Mouse (Mus musculus): ENCODE measurements at regions not wholly inside any gene's neighbourhood (a gene's known extent, or its start where the extent isn't known, plus 50 kb on each side); places are given as distances from the start of the nearest gene placed in this dataset.

DNA sequence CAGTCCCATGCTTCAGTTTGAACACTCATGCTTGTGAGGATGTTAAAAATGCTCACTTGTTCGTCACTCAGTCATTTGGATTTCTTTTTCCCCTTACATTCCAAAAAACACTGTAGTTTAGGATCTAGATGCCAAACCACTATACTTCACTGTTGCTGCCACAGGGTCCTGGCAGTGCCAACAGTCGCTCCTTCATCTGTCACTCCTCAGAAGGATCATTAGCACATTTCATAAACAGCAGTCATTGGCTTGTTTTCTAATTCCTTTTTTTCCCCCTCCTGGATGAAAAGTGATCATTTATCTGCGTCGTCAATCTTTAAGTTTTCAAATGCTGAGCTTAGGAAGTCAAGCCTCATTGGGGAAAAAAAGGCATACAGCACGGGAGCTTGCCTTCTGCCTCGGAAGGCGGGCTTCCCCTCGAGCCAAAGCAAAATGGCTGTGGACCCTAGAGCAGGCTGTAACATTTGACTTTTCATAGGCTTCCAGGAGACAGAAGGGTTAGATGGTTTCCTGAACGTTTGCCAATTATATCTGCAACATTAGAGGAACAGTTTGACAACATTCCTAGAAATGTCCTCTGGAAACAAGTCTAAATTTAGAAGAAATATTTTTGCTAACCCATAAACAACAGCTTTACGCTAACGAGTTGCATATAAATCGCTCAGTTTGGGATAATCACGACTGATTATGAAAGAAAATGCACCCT is 95.6 kb upstream of the Fat1 start:
- no peak for ATAC-seq (ENCODE audit: insufficient number of reproducible peaks, low FRiP score)
- Histone ChIP-seq H3K4me2 (no peak overlapping the region), H3K27me3 (replicated peaks) (no peaks in the 10 kb centered on the region), H3K36me3 (no peaks in the 10 kb centered on the region), H3K9ac (no peak overlapping the region), H3K4me3 (no peak overlapping the region), H3K4me1 (replicated peaks) (no peaks in the 10 kb centered on the region), H3K27ac (ENCODE audit: poor library complexity, severe bottlenecking) (no peak overlapping the region), H3K9me3 (replicated peaks) (peaks cover 2% of the 10 kb centered on the region)
- 71% methylated on average over 13 of the region's 13 CpGs for WGBS

DNA sequence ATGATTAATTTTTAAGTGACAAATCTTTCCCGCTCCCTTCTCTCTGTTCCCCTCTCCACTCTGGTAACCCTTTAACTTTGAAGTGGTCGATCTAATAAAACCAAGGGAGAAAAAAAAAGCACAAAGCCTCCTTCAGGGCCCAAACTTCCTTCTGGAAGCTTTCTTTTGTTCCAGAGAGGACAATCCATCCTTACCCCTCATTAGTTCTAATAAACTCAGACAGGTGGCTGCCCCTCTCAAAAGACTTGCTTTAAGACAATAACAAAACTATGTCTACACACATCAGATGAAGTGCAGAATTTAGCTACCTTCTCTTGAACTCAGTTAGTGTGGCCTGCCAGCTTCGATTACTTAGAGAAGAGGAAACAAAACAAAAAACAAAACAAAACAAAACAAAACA is 94.6 kb upstream of the Fat1 start:
- Histone ChIP-seq H3K4me2 (no peak overlapping the region), H3K27me3 (replicated peaks) (no peaks in the 10 kb centered on the region), H3K4me1 (replicated peaks) (no peaks in the 10 kb centered on the region), H3K9ac (no peak overlapping the region), H3K36me3 (no peaks in the 10 kb centered on the region), H3K27ac (ENCODE audit: poor library complexity, severe bottlenecking) (no peak overlapping the region), H3K9me3 (replicated peaks) (peaks cover 5% of the 10 kb centered on the region), H3K4me3 (no peak overlapping the region)
- WGBS, result 77% methylated on average over 3 of the region's 3 CpGs
- ATAC-seq (ENCODE audit: insufficient number of reproducible peaks, low FRiP score), result no peak

- Histone ChIP-seq H3K27me3 (replicated peaks) (no peaks in the 10 kb centered on the region), H3K9ac (no peak overlapping the region), H3K27ac (ENCODE audit: poor library complexity, severe bottlenecking) (no peak overlapping the region), H3K4me1 (replicated peaks) (no peaks in the 10 kb centered on the region), H3K36me3 (no peaks in the 10 kb centered on the region), H3K4me3 (no peak overlapping the region), H3K9me3 (replicated peaks) (peaks cover 5% of the 10 kb centered on the region; the same call in 1 of the 2 replicates), H3K4me2 (no peak overlapping the region)
- 84% methylated on average over 1 of the region's 1 CpGs for WGBS
- ATAC-seq (ENCODE audit: insufficient number of reproducible peaks, low FRiP score), result no peak
These were observed 90.9 kb upstream of the Fat1 start for GRCm38 (mm10) chr8:44844362-44844761.

GRCm38 (mm10) chr8:44852223-44852622 is 83.0 kb upstream of the Fat1 start:
- Histone ChIP-seq H3K4me3 (no peak overlapping the region), H3K27ac (ENCODE audit: poor library complexity, severe bottlenecking) (no peak overlapping the region), H3K4me2 (no peak overlapping the region), H3K9ac (no peak overlapping the region), H3K36me3 (no peaks in the 10 kb centered on the region), H3K9me3 (replicated peaks) (no peaks in the 10 kb centered on the region), H3K4me1 (replicated peaks) (no peaks in the 10 kb centered on the region), H3K27me3 (replicated peaks) (no peaks in the 10 kb centered on the region)
- ATAC-seq (ENCODE audit: insufficient number of reproducible peaks, low FRiP score), result no peak
- WGBS, result 70% methylated on average over 4 of the region's 4 CpGs

DNA sequence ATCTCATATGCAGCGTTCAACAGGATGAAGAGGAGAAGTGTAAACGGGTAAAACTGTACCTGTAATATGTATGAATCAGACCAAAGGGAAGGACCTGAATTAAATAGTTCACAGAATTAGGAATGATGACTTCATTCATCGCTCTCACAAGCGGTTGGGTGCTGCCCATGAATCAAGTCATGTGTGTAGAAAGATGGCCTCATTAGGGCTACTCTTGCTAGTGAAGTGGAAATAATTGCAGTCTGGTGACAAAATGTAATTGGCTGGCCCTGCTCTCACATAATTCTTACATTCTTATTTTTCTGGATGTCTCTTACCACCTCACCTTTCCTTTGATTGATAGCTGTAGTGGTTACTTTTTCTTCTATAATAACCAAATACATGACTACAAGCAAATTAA is 80.1 kb upstream of the Fat1 start:
- no peaks in the 10 kb centered on the region for H3K27me3 ChIP-seq (replicated peaks)
- no peaks in the 10 kb centered on the region for H3K4me1 ChIP-seq (replicated peaks)
- H3K9ac ChIP-seq, result no peak overlapping the region
- 96% methylated on average over 4 of the region's 4 CpGs for WGBS
- H3K27ac ChIP-seq (ENCODE audit: poor library complexity, severe bottlenecking), result no peak overlapping the region
- ATAC-seq (ENCODE audit: insufficient number of reproducible peaks, low FRiP score), result no peak
- H3K9me3 ChIP-seq (replicated peaks), result no peaks in the 10 kb centered on the region
- no peak overlapping the region for H3K4me3 ChIP-seq
- H3K36me3 ChIP-seq, result no peaks in the 10 kb centered on the region
- no peak overlapping the region for H3K4me2 ChIP-seq

DNA sequence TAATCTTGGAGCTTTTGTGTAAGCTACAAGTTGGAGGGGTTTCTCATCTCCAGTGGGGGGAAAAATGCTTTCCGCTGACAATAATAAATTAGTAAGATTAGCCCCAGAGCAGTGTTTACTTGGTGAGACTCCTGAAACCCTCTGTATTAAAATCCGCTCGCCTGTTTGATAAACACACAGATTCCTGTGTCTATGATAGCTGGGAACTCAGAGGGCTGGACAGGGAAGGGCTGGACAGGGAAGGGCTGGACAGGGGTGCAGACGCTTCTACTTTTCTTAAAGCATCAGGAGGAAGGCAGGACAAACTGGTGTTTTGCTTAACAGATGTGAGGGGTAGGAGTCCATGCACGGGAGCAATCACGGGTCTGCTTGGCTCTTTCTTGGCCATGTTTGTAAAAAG is 68.0 kb upstream of the Fat1 start:
- no peak for ATAC-seq (ENCODE audit: insufficient number of reproducible peaks, low FRiP score)
- Histone ChIP-seq H3K9ac (no peak overlapping the region), H3K27ac (ENCODE audit: poor library complexity, severe bottlenecking) (no peak overlapping the region), H3K36me3 (no peaks in the 10 kb centered on the region), H3K4me2 (no peak overlapping the region), H3K4me3 (no peak overlapping the region), H3K27me3 (replicated peaks) (no peaks in the 10 kb centered on the region), H3K4me1 (replicated peaks) (no peaks in the 10 kb centered on the region), H3K9me3 (replicated peaks) (no peaks in the 10 kb centered on the region)
- 56% methylated on average over 6 of the region's 6 CpGs for WGBS

GRCm38 (mm10) chr8:44867666-44868065 is 67.6 kb upstream of the Fat1 start:
- Histone ChIP-seq H3K9me3 (replicated peaks) (no peaks in the 10 kb centered on the region), H3K9ac (no peak overlapping the region), H3K27ac (ENCODE audit: poor library complexity, severe bottlenecking) (no peak overlapping the region), H3K4me1 (replicated peaks) (no peaks in the 10 kb centered on the region), H3K36me3 (no peaks in the 10 kb centered on the region), H3K27me3 (replicated peaks) (no peaks in the 10 kb centered on the region), H3K4me3 (no peak overlapping the region), H3K4me2 (no peak overlapping the region)
- no peak for ATAC-seq (ENCODE audit: insufficient number of reproducible peaks, low FRiP score)
- WGBS, result 75% methylated on average over 5 of the region's 5 CpGs

DNA sequence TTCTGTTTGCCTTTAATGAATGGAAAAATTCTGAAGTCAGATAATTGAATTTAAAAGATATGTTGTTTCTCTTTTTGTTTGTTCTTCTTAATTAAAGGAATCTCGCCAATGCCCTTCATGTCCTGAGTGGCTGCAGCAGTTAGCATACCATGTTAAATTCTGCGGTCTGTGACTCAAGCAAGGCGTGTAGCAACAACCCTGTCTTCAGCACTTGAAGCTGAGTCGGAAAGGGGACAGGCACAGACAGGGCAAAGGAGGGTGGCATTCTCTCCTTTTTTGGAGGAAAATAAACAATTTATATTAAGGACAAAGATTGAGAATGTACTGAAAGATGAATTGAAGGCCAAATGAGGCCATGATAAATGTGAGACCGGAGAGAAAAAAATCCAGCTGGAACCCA is 58.2 kb upstream of the Fat1 start:
- no peak overlapping the region for H3K4me2 ChIP-seq
- no peak for ATAC-seq (ENCODE audit: insufficient number of reproducible peaks, low FRiP score)
- WGBS, result 49% methylated on average over 5 of the region's 5 CpGs

GRCm38 (mm10) chr8:44878208-44878607 is 57.0 kb upstream of the Fat1 start:
- Histone ChIP-seq H3K4me3 (no peak overlapping the region), H3K27ac (ENCODE audit: poor library complexity, severe bottlenecking) (no peak overlapping the region), H3K4me1 (replicated peaks) (no peaks in the 10 kb centered on the region; the same call in 1 of the 2 replicates), H3K9ac (no peak overlapping the region), H3K9me3 (replicated peaks) (no peaks in the 10 kb centered on the region), H3K36me3 (no peaks in the 10 kb centered on the region), H3K4me2 (no peak overlapping the region), H3K27me3 (replicated peaks) (no peaks in the 10 kb centered on the region)
- no peak for ATAC-seq (ENCODE audit: insufficient number of reproducible peaks, low FRiP score)
- WGBS, result 57% methylated on average over 3 of the region's 3 CpGs

More for the DNA sequence above, 58.2 kb upstream of the Fat1 start:
- Histone ChIP-seq H3K4me3 (no peak overlapping the region), H3K27ac (ENCODE audit: poor library complexity, severe bottlenecking) (no peak overlapping the region), H3K4me1 (replicated peaks) (no peaks in the 10 kb centered on the region; the same call in 1 of the 2 replicates), H3K36me3 (no peaks in the 10 kb centered on the region), H3K9me3 (replicated peaks) (no peaks in the 10 kb centered on the region), H3K9ac (no peak overlapping the region), H3K27me3 (replicated peaks) (no peaks in the 10 kb centered on the region)

DNA sequence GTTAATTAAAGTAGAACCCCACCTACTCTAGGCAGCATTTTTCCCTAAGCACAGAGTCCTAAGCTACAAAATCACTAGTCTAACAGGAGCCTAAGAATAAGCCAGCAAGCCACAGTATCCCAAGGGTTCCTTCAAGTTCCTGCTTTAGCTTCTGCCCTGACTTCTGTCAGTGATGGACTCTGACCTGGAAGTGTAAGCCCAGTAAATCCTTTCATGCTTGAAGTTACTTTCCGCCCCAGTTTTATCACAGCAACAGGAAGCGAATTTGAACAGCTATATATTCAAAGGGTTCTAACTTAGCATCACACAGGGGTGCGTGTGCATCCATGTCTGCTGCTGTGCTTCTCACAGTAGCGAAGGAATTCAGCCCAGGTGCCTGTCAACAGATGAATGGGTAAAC is 56.1 kb upstream of the Fat1 start:
- no peak overlapping the region for H3K4me3 ChIP-seq
- WGBS, result 74% methylated on average over 4 of the region's 4 CpGs
- no peaks in the 10 kb centered on the region for H3K27me3 ChIP-seq (replicated peaks)
- no peak overlapping the region for H3K27ac ChIP-seq (ENCODE audit: poor library complexity, severe bottlenecking)
- ATAC-seq (ENCODE audit: insufficient number of reproducible peaks, low FRiP score), result no peak
- H3K4me2 ChIP-seq, result no peak overlapping the region
- no peaks in the 10 kb centered on the region for H3K9me3 ChIP-seq (replicated peaks)
- no peaks in the 10 kb centered on the region for H3K36me3 ChIP-seq
- no peaks in the 10 kb centered on the region; the same call in 1 of the 2 replicates for H3K4me1 ChIP-seq (replicated peaks)
- no peak overlapping the region for H3K9ac ChIP-seq

DNA sequence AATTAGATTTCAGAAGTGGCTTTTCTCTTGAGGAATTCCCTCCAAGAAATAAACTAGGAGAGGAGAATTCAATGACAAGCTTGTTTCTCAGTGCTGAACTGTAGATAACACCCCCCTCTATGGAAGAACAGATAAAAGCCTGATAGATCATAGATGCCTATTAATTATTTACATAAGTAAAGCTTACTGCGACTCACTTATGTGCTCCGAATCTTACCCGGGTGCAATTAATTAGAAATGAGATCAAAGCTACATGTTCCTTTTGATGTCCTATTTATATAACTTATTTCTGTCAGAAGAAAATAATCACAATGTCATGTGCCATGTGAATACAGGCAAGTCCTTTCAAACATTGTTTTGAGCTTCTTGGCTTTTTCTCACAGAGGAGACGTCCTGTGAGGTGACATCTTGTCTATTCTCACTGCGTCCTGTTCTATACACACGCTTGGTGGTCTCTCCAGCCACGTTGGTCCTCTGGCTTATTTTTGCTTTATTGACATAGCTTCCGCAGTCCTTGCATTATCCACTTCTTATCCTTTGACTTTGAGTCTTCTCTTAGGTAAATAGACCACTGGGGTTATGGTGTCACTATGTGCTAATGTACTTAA is 50.7 kb upstream of the Fat1 start:
- Histone ChIP-seq H3K27me3 (replicated peaks) (no peaks in the 10 kb centered on the region), H3K4me1 (replicated peaks) (no peaks in the 10 kb centered on the region), H3K4me2 (no peak overlapping the region), H3K36me3 (no peaks in the 10 kb centered on the region), H3K27ac (ENCODE audit: poor library complexity, severe bottlenecking) (no peak overlapping the region), H3K9ac (no peak overlapping the region), H3K4me3 (no peak overlapping the region), H3K9me3 (replicated peaks) (peaks cover 3% of the 10 kb centered on the region; the same call in 1 of the 2 replicates)
- no peak for ATAC-seq (ENCODE audit: insufficient number of reproducible peaks, low FRiP score)
- WGBS, result 74% methylated on average over 8 of the region's 8 CpGs
